Mouse (Mus musculus) mesoderm, embryonic 11.5 days (tissue): ENCODE measurements at regions not wholly inside any gene's neighbourhood (a gene's known extent, or its start where the extent isn't known, plus 50 kb on each side); places are given as distances from the start of the nearest gene placed in this dataset.

Source experiments
- DNase-seq: peaks from one replicate; pipeline ENCODE4 v3.0.0-alpha.2; 2012; ENCODE audit warnings: low read depth, low spot score

- DNase-seq, result peak; percentile 2
Measured at GRCm38 (mm10) chrX:158236206-158236605, 193.1 kb upstream of the Cnksr2 start.

GRCm38 (mm10) chrX:158209167-158209566, 166.1 kb upstream of the Cnksr2 start:
- no peak for DNase-seq

GRCm38 (mm10) chrX:158195536-158195935, 152.4 kb upstream of the Cnksr2 start:
- DNase-seq, result no peak

- no peak for DNase-seq
Measured at GRCm38 (mm10) chrX:158181486-158181885, 138.4 kb upstream of the Cnksr2 start.

- DNase-seq, result no peak
Measured at GRCm38 (mm10) chrX:158180356-158180755, 137.3 kb upstream of the Cnksr2 start.

GRCm38 (mm10) chrX:158135870-158136557, 92.9 kb upstream of the Cnksr2 start:
- no peak for DNase-seq

GRCm38 (mm10) chrX:158133526-158133925, 90.4 kb upstream of the Cnksr2 start:
- DNase-seq, result no peak
